Mouse (Mus musculus): ENCODE measurements around the gene Bms1. TPM values are rescaled to one million over a fixed set of nuclear protein-coding genes. Genes with fewer than 3 reads are reported as not detected.

Gene Bms1
- total RNA-seq (2021) (10 to 100 TPM; 25.6 to 26.2 TPM), polyA plus RNA-seq (2012; rRNA removed) (1.3 and 1.4 TPM in 2 replicates)
- long read RNA-seq, full-length matches to known transcripts = 11 of 14 reads
- long read RNA-seq, partial matches to known transcripts = 0 of 14 reads
- long read RNA-seq, other reads (novel, unspliced or antisense) = 3 of 14 reads

- peak; percentile 95 for DNase-seq
These were observed at the start of gene Bms1 for GRCm38 (mm10) chr6:118419050-118419920. Gene Bms1, minus strand, starts transcription at chr6:118419474.

- DNase-seq = no peak
These were observed 42.9 kb upstream of the Bms1 start for GRCm38 (mm10) chr6:118462069-118462705.

GRCm38 (mm10) chr6:118457726-118458125 lies 38.5 kb upstream of the Bms1 start:
- DNase-seq = no peak

- DNase-seq = peak; percentile 94
These were observed 35.9 kb upstream of the Bms1 start, which contains the start of gene Zfp248 for GRCm38 (mm10) chr6:118455042-118455631. Gene Zfp248, minus strand, starts transcription at chr6:118455528.

- DNase-seq = peak; percentile 15
These were observed 35.2 kb upstream of the Bms1 start for GRCm38 (mm10) chr6:118454452-118454851.

GRCm38 (mm10) chr6:118431502-118431901 lies 12.2 kb upstream of the Bms1 start:
- DNase-seq = no peak

GRCm38 (mm10) chr6:118426666-118427065 lies 7.4 kb upstream of the Bms1 start:
- no peak for DNase-seq

- no peak for DNase-seq
These were observed 8.8 kb downstream of the Bms1 start for GRCm38 (mm10) chr6:118410428-118410827.

GRCm38 (mm10) chr6:118408510-118408909 lies 10.8 kb downstream of the Bms1 start:
- DNase-seq = no peak

GRCm38 (mm10) chr6:118406421-118406820 lies 12.9 kb downstream of the Bms1 start:
- DNase-seq = peak; percentile 52

- DNase-seq = no peak
These were observed 28.5 kb downstream of the Bms1 start for GRCm38 (mm10) chr6:118390746-118391145.

- no peak for DNase-seq
These were observed 33.3 kb downstream of the Bms1 start for GRCm38 (mm10) chr6:118385962-118386361.

GRCm38 (mm10) chr6:118381234-118381633 lies 38.0 kb downstream of the Bms1 start:
- no peak for DNase-seq

GRCm38 (mm10) chr6:118380630-118381029 lies 38.6 kb downstream of the Bms1 start:
- DNase-seq = no peak

GRCm38 (mm10) chr6:118379451-118380167 lies 39.7 kb downstream of the Bms1 start:
- peak; percentile 42 for DNase-seq

GRCm38 (mm10) chr6:118377611-118378010 lies 41.7 kb downstream of the Bms1 start:
- no peak for DNase-seq

GRCm38 (mm10) chr6:118376023-118376422 lies 43.3 kb downstream of the Bms1 start:
- DNase-seq = no peak

- no peak for DNase-seq
These were observed 43.8 kb downstream of the Bms1 start for GRCm38 (mm10) chr6:118375457-118375856.

- DNase-seq = no peak
These were observed 44.2 kb downstream of the Bms1 start for GRCm38 (mm10) chr6:118375026-118375425.

GRCm38 (mm10) chr6:118373294-118373693 lies 46.0 kb downstream of the Bms1 start:
- DNase-seq = peak; percentile 54

- DNase-seq = no peak
These were observed 46.5 kb downstream of the Bms1 start for GRCm38 (mm10) chr6:118372794-118373193.

- peak; percentile 78 for DNase-seq
These were observed 51.8 kb downstream of the Bms1 start for GRCm38 (mm10) chr6:118367502-118367901.

All from adrenal gland, adult 2 months (tissue).